ENCODE assay signal across 12 mouse cellular contexts in genomic region chr3:97946439-97946838, GRCm38 (mm10). TPM values are rescaled to one million over a fixed set of nuclear protein-coding genes. Genes with fewer than 3 reads are reported as not detected.
DNase-seq lines count a peak whose midpoint lies in the region; ATAC-seq and TF ChIP-seq lines count a peak whose summit lies in the region.
"Had no signal": no experiment of that assay in that cellular context is flagged by ENCODE, and none has a peak within 500 bp of the region (broad histone marks: within the 10 kb centered on the region; RNA-seq: fewer than 3 reads in every experiment).

No protein-coding gene starts in this region.

- H3K27ac ChIP-seq in heart, embryonic 14.5 days (replicated peaks in 1 of 2; ENCODE audit: control insufficient read depth in 1 of 2, insufficient read depth in 1 of 2, low read depth in 2 of 2, low read length in 2 of 2): no peak overlapping the region
- no peak overlapping the region for H3K27ac ChIP-seq in heart, embryonic 10.5 days
- H3K27ac ChIP-seq in stomach, embryonic 16.5 days (ENCODE audit: low read length): no peak overlapping the region

- no peak for DNase-seq in heart, embryonic 10.5 days (ENCODE audit: low spot score)
- peak; percentile 47 for DNase-seq in lung, postnatal 10 days
- no peak for DNase-seq in lung, postnatal 36 days
- DNase-seq in brain, embryonic 14.5 days (ENCODE audit: low read depth): peak; percentile 17
- no peak for DNase-seq in spleen, postnatal 36 days (ENCODE audit: low spot score in 2 of 2)
- DNase-seq: cerebellum, adult 18-20 months; gastrocnemius, postnatal 36 days; kidney, adult 18-20 months had no signal

- H3K27me3 ChIP-seq in heart, embryonic 14.5 days (ENCODE audit: control insufficient read depth, insufficient read depth, low read length): no peaks in the 10 kb centered on the region
- H3K27me3 ChIP-seq in heart, embryonic 10.5 days (ENCODE audit: insufficient read depth, poor library complexity, severe bottlenecking): no peaks in the 10 kb centered on the region
- no peaks in the 10 kb centered on the region for H3K27me3 ChIP-seq in stomach, embryonic 16.5 days (ENCODE audit: control insufficient read depth, insufficient read depth, low read length)
- H3K27me3 ChIP-seq: megakaryocyte, embryonic 14.5 days; Patski had no signal

- no peaks in the 10 kb centered on the region for H3K36me3 ChIP-seq in heart, embryonic 14.5 days (ENCODE audit: control insufficient read depth, insufficient read depth, low read length)
- no peaks in the 10 kb centered on the region for H3K36me3 ChIP-seq in heart, embryonic 10.5 days
- H3K36me3 ChIP-seq in stomach, embryonic 16.5 days (ENCODE audit: control insufficient read depth, insufficient read depth, low read length): no peaks in the 10 kb centered on the region

- no peak for TF ChIP-seq CTCF in brain, embryonic 14.5 days (IDR thresholded peaks at IDR 0.05; ENCODE audit: borderline replicate concordance, extremely low read depth, insufficient read depth, insufficient read length)

- TF ChIP-seq POLR2A in brain, embryonic 14.5 days (IDR thresholded peaks at IDR 0.05; ENCODE audit: borderline replicate concordance, extremely low read depth, insufficient read depth, insufficient read length, poor library complexity, severe bottlenecking): no peak

- no peaks in the 10 kb centered on the region for H3K9me3 ChIP-seq in heart, embryonic 14.5 days (ENCODE audit: control insufficient read depth, low read length)
- H3K9me3 ChIP-seq in heart, embryonic 10.5 days: no peaks in the 10 kb centered on the region
- no peaks in the 10 kb centered on the region for H3K9me3 ChIP-seq in stomach, embryonic 16.5 days (replicated peaks; ENCODE audit: control insufficient read depth, low read length)
- H3K9me3 ChIP-seq: megakaryocyte, embryonic 14.5 days had no signal

- 0 out of 2 replicates have a peak, but pooled peaks have one; percentile 58 for ATAC-seq in heart, embryonic 14.5 days (ENCODE audit: insufficient number of reproducible peaks, insufficient read depth, low FRiP score, low read depth)
- peak; percentile 41; the same call in 1 of the 2 replicates for ATAC-seq in stomach, embryonic 16.5 days (ENCODE audit: insufficient read depth, low FRiP score)
- ATAC-seq: Patski had no signal

- no peak overlapping the region for H3K4me2 ChIP-seq in heart, embryonic 14.5 days (ENCODE audit: low read length)
- H3K4me2 ChIP-seq in stomach, embryonic 16.5 days (ENCODE audit: low read depth, low read length): no peak overlapping the region

- no peak overlapping the region for H3K4me3 ChIP-seq in heart, embryonic 14.5 days (ENCODE audit: control insufficient read depth in 1 of 2, insufficient read depth in 1 of 2, low read depth in 1 of 2, low read length in 2 of 2)
- H3K4me3 ChIP-seq in heart, embryonic 10.5 days: no peak overlapping the region
- no peak overlapping the region for H3K4me3 ChIP-seq in stomach, embryonic 16.5 days (replicated peaks; ENCODE audit: low read length)
- H3K4me3 ChIP-seq: megakaryocyte, embryonic 14.5 days had no signal

- 33% methylated on average over 4 of the region's 4 CpGs for WGBS in heart, embryonic 14.5 days
- 34% methylated on average over 4 of the region's 4 CpGs for WGBS in heart, embryonic 10.5 days
- 45% methylated on average over 4 of the region's 4 CpGs for WGBS in stomach, embryonic 16.5 days

- H3K9ac ChIP-seq in heart, embryonic 14.5 days (ENCODE audit: low read length): no peak overlapping the region
- no peak overlapping the region for H3K9ac ChIP-seq in stomach, embryonic 16.5 days (ENCODE audit: low read length)

- peaks cover 10 to 19% of the 10 kb centered on the region in 2 experiments for H3K4me1 ChIP-seq in heart, embryonic 14.5 days (ENCODE audit: control insufficient read depth in 2 of 2, insufficient read depth in 2 of 2, low read length in 2 of 2)
- peaks cover 21% of the 10 kb centered on the region for H3K4me1 ChIP-seq in heart, embryonic 10.5 days
- H3K4me1 ChIP-seq in stomach, embryonic 16.5 days (ENCODE audit: control insufficient read depth, insufficient read depth, low read length): peaks cover 19% of the 10 kb centered on the region

RNA-seq across cellular contexts. Expression of gene Sec22b, which starts 45.4 kb away (rescaled TPM):
- polyA plus RNA-seq in heart, embryonic 14.5 days (2014; fragmentation: Nextera tagmentation; extraction: Ambion mirVana): 131 and 136 TPM in 2 replicates
- polyA plus RNA-seq in heart, embryonic 10.5 days (2016; fragmentation: Nextera tagmentation; extraction: Ambion mirVana): 140 and 154 TPM in 2 replicates
- 51.2 and 53.4 TPM in 2 replicates for polyA plus RNA-seq in brain, embryonic 14.5 days (2012; rRNA removed)
- polyA plus RNA-seq in stomach, embryonic 16.5 days (2015; fragmentation: Nextera tagmentation; extraction: Ambion mirVana): 143 and 147 TPM in 2 replicates

RNA-seq across cellular contexts. Expression of gene Pde4dip, which starts 57.9 kb away (rescaled TPM):
- polyA plus RNA-seq in heart, embryonic 14.5 days (2014; fragmentation: Nextera tagmentation; extraction: Ambion mirVana): 99.4 and 112 TPM in 2 replicates
- 42.0 and 84.8 TPM in 2 replicates for polyA plus RNA-seq in heart, embryonic 10.5 days (2016; fragmentation: Nextera tagmentation; extraction: Ambion mirVana)
- polyA plus RNA-seq in brain, embryonic 14.5 days (2012; rRNA removed): 44.3 and 69.0 TPM in 2 replicates
- polyA plus RNA-seq in stomach, embryonic 16.5 days (2015; fragmentation: Nextera tagmentation; extraction: Ambion mirVana): 27.5 and 31.3 TPM in 2 replicates

Comparison
In these comparisons a context has a peak if more than half of its experiments do, and no peak if none do; other contexts are left out.
1. DNase-seq: peak in lung, postnatal 10 days (single experiment) and brain, embryonic 14.5 days (single experiment); none in heart, embryonic 10.5 days (single experiment), lung, postnatal 36 days (single experiment) and spleen, postnatal 36 days (0 of 2).